12 mouse cellular contexts compared by ENCODE assay signal in the genomic region with DNA sequence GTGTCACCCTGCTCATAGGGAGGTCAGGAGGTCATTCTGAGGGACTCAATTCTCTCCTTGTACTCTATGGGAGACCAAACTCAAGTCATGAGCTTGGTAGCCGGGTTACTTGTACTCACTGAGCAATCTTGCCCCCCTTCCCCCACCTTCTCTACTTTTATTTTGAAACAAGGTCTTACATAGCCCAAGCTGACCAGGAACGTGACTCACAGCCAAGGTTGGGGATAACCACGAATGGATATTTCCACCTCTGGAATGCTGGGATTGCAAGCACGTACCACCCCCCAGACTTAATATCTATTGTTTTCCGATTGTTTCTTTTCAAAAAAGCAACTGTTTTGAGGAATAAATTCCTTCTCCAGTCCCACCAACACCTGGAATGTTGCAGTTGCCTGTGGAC.
"Had no signal": no experiment of that assay in that cellular context is flagged by ENCODE, and none has a peak within 500 bp of the region (broad histone marks: within the 10 kb centered on the region; RNA-seq: fewer than 3 reads in every experiment).

No protein-coding gene starts in this region.

- ATAC-seq: midbrain, embryonic 15.5 days had no signal

- DNase-seq: kidney, postnatal 10 days; kidney, postnatal 36 days; layer of hippocampus, postnatal 36 days; liver, embryonic 13.5 days; lung, adult 2 months; lung, postnatal 14 days; lung, postnatal 4 days; retina, postnatal 1 day; right cerebral cortex, postnatal 25 days; spleen, adult 18-20 months; thymus, postnatal 36 days had no signal
